Mouse (Mus musculus) CD4-positive, CD25-positive, alpha-beta regulatory T cell, adult 2 months (primary cell): ENCODE data around the gene Frmd8.
"Not testable (repeated sequence)": the region's sequence is repeated elsewhere in the genome, so short reads cannot be mapped to it uniquely, and the experiment has no call there.

Experiments used
- DNase-seq: peaks from one replicate; pipeline ENCODE4 v3.0.0-alpha.2; 2012; ENCODE audit warnings: low read depth, low spot score

Gene Frmd8

DNA sequence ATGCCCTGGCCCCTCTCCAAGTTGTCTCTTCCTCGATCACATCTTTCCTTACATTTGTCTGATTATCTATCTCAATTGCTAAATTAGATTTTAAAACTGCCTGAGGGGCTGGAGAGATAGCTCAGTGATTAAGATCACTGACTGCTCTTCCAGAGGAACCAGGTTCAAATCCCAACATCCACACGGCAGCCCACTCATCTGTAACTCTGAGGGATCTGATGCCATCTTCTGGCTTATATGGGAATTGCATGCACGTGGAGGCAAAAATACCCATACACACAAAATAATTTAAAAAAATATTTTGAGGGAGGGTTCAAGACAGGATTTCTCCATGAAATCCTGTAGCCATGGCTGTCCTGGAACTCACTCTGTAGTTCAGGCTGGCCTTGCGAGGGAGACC lies 10.8 kb upstream of the Frmd8 start:
- DNase-seq = peak; percentile 59

DNA sequence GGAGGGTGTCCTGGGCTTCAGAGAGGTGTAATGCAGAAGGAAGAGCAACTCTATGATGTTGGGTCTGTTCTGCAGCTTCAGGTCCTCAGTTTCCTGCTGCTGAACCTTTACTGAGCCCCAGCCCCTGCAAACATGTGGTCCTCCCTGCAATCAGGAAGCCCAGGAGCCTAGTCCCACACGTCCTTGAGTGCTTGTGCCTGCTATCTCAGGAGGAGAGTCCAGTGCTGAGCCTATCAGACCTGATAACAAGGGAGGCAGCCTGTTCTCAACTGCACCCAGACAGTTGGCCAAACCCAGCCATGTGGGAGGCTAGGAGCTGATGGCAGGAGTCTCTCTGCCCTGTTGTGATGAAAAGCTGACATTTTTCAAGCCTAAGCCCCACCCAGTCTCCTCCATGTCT lies 8.9 kb upstream of the Frmd8 start:
- no peak for DNase-seq

DNA sequence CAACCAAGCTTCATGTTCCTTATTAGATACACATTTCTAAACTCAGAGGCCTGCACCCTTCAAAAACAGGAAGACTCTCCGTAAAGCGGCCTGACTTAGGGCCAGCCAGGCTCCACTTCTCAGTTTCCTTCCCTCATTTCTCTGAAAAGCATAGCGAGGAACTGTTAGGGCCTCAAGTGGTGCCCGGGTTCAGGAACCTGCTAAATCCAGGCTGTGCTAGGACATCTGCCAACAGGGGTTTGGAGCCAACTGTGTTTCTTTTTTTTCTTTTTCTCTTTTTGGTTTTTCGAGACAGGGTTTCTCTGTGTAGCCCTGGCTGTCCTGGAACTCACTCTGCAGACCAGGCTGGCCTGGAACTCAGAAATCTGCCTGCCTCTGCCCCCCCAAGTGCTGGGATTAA lies 7.0 kb upstream of the Frmd8 start:
- not testable (repeated sequence) for DNase-seq

DNA sequence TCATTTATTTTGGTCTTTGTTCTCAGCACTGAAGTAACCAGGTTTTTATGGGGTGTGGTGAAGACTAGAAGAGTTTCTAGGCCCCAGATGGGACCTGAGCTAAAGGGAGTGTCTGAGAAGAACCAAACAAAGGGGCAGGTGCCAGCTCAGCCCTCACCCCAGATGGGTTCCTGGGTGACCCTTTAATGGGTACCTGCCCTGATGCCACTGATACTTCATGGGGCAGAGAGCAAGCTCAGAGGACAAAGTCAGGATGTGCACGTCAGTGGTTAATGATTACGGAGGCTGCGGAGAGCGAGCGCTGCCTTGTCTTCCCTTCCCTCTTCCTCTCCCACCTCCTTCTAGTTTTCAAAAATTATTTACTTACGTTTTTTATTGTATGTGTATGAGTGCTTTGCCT lies 6.1 kb upstream of the Frmd8 start:
- DNase-seq = no peak

DNA sequence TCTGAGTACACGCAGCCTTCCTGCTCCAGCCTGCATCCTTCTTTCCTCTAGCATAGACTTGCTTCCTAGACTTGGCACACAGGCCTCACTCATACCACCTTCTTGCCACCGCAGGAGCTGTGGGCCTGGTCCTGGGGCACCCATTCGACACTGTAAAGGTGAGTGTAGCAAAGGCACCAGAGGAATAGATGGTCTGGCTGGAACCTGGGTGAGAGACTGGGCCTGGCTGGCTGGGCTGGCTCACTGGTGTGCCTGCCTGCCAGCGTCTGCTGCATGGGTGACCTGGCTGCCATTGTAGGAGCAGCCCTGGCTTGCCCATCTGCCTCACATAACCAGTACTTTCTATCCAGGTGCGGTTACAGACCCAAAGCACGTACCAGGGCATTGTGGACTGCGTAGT lies 4.7 kb upstream of the Frmd8 start:
- DNase-seq = no peak

DNA sequence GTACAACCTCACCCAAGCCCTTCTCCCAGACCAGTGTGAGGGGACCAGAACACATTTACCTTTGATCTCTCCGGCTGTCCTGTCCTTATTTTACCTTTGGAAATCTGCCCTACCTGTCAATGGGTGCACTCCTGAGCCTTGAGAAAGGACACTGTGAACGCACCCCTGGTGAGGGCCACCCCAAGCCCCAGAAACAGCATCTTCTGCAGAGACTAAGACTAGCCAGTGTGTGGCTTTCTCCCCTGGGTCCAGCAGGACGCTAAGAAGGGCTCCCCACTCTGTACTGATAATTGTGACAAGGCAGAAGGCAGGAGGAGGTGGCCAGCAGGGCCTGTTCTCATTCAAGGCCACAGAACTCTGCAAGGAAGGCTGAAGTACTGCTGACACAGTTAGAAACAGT lies 3.8 kb upstream of the Frmd8 start:
- no peak for DNase-seq

DNA sequence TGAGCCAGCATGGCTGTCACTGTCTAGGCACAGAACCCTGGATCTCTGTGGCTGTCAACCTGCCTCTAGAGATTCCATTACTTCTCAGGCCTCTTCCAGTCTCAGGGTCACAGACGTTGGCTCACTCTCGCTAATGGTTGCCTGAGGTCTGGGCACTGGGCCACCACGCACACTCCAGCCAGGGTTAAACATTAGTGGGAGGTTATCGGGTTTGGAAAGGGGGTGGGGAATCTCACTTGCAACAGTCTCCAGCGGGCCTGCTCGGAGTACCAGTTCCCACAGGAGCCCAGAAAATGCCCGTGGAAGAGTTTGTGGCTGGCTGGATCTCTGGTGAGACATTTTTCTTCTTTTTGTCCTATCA lies 3.3 kb upstream of the Frmd8 start:
- no peak for DNase-seq

DNA sequence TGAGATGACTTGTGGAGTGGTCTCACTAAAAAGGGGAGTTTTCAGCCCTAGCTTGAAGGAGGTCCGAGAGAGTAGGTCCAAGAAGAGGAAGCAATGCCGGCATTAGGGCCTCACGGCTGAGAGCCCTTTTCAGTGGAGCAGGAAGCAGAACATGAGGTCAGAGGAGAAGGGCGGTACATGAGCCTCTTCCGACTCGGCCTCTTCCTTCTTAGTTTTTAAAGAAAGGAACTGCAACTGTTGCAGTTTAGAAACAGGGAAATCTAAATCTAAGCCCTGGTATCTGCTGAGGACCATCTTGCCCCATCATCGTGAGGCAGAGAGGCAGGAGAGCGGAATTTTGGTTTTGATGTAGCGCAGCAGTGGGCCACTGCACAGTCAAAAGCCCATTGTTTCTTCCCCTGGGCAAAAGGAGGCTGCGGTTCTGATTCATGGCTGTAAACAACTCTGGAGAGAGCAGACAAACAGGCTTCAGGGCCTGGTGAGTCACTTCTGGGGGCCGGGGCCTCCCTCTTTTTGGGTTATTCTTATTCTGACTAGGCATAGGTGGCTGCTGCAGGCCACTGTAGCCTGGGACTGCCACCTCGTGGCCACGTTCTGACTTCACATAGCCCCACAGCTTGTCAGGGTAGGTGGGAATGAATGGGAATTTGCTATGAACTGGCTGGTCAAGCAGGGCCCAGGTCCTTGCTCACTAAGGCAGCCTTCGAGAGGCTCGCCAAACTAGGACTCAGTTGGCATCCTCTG lies 2.7 kb upstream of the Frmd8 start, which contains the start of gene Slc25a45:
Gene Slc25a45, plus strand, starts transcription at position 191 of the 744 bp plus-strand sequence.
- peak; percentile 89 for DNase-seq

DNA sequence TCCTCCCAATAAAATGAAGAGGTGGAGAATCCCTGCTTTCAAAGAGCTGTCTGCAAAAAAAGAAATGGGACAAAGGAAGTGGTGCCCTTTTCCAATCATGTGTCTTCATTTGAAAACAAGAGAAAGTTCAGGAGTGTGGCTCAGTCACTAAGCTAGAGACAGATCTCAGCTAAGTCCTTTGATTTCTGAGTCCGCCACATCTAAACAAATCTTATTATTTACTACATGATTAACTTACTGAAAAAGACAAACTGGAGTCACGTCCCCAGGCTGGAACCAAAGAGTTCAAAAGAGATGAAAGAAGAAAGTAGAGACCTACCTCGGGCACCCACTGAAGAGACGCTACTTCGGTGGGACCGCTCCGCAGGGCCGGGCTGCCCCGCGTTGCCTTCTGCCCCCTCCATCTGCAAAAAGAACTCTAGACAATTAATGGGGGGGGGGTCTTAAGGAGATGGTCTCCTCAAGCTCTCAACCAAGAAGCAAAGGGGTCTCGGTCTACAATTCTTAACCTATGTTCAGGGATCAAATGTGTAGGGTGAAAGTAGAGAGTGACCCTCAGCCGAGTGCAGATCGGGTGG lies 594 bp downstream of the Frmd8 start:
- peak; percentile 30 for DNase-seq

DNA sequence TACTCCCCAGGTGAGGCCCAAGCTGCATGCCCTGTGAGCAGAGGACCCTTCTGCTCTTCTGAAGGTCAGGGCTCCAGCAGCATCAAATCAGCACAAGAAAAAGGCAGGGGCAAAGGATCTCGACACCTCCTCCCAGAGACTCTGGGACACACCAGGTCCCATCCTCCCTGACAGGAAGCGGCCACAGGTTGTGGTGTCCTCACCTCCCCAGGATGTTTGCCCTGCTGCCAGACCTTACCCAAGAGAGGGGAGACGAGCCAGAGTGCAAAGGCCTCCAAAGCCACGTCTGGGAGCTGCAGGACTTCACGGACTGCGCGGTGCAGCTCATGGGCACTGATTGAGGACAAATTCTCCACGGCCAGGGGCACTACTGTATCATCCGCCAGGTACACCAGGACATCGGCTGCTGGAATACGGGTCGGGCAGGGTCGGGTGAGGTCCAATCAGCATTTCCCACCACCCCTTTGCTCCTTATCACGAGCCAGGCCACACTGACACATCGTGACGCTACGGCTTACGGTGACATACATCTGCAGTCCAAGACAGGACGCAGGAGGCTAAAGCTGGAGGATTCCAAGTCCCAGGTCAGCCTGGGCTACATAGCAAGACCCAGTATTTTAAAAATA lies 2.0 kb downstream of the Frmd8 start:
- peak; percentile 51 for DNase-seq

DNA sequence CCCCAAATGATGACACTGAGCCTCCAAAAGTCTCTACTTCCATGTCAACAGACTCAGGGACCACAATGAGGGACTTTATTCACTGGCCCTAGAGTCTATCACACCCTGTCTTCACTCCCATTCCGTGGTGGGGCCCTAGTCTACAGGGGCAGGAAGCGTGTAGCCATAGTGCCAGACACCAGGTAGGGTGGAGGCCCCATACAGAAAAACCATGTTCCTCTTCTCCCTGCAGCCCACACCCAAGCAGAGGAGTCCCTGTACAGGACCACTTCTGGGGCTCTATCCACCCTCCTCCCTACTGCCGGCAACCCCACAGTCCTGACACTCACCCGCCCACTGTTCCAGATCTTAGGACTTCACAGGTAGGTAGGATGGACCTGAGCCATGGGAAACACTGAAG lies 2.5 kb downstream of the Frmd8 start:
- peak; percentile 38 for DNase-seq

DNA sequence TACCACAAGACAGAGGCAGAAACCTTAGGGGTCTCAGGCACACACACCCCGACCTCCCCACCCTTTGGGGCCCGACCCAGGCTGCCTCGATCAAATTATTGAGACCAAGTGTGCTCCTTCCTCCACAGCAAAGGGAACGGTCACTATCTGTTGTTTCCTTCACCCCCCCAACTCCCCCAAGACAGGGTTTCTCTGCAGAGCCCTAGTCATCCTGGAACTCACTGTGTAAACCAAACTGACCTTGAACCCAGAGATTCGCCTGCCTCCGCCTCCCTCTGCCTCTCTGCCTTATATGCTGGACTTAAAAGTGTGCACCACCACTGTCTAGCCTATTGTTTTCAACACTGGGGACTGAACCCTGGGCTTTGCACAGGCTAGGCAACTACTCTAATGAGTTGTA lies 3.4 kb downstream of the Frmd8 start:
- DNase-seq = no peak

DNA sequence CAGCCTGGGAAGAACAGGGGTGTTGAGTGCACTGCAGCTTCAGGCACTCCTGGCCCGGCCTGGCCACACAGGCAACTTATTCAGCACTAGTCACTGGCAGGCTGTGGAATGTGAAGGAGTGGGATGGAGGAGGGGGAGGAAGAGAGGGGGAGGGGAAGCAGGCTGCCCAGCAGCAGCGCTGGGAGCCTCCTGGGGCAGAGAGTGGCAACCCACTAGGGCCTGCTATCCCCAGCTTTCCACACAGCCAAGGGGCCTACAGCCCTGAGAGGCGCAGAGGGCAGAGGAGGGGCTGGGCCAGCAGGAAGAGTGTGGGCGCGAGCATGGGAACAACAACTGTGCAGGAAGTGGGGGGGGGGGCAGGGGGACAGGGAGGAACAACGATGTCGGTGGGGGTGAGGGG lies 3.8 kb downstream of the Frmd8 start:
- DNase-seq = peak; percentile 65

DNA sequence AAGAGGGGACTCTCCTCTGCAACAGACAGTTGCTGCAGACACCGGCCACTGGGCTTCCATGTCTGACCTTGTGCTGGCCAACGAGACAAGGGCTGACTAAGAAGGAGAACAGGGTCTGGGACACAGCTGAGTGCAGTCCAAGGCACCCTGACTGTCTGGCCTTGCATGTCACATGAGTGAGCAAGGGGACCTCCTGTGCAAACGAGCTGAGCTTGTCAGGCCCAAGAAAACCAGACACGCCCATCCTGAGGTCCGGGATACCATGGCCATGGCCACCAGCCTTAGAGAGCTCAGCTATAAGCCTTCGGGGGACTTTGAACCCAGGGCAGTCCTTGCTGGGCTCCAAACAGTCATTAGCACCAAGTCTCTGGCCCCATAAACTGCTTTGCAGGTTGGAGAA lies 7.0 kb downstream of the Frmd8 start:
- no peak for DNase-seq

DNA sequence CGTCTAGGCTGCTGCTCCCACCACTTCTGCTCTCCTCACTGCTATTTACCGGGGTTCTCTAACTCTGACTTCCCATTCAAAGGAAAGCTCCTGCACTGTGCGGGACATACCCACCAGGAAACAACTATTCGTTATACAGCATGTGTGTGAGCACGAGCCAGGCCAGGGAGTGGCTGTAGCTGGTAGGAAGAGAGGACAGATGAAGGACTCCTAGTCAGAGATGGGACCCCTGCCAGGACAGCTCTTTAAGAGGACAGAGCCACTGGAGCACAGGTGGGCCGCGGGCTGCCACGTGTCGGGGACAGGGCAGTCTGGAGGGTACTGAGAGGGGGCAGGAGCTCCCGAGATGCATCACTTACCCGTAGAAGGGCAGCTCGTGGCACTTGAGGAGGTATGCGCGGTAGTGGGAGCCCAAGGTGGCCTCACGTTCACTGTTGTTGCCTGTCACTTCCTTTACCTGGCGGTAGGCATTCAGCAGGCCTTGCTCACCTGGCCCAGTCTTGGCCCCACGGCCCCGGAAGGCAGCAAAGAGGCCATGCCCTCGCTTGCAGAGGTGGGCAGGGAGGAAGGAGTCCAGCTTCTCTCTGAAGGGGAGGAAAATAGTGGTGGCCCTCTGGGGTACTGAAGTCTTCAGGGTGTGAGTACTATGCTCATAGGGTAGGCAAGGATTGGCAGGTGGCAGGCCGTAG lies 10.2 kb downstream of the Frmd8 start:
- no peak for DNase-seq

DNA sequence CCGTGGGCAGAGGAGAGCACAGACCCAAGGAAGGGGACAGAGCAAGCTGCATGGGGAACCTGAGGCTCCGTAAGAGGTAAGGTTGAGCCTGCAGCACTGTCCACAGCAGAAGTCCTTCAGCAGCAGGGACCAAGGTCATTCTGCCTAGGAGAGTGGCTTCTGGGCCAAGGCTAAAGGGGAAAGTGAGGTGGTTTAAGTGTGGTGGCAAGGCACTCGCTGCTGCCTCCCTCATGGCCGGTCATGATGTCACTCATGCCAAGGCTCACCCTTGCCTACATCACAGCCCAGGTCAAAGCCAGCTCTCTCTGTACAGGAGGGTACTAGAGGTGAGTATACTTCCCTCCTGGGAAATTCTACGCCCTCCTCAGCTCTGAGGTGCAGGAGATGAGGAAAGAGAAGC lies 11.3 kb downstream of the Frmd8 start:
- DNase-seq = no peak

DNA sequence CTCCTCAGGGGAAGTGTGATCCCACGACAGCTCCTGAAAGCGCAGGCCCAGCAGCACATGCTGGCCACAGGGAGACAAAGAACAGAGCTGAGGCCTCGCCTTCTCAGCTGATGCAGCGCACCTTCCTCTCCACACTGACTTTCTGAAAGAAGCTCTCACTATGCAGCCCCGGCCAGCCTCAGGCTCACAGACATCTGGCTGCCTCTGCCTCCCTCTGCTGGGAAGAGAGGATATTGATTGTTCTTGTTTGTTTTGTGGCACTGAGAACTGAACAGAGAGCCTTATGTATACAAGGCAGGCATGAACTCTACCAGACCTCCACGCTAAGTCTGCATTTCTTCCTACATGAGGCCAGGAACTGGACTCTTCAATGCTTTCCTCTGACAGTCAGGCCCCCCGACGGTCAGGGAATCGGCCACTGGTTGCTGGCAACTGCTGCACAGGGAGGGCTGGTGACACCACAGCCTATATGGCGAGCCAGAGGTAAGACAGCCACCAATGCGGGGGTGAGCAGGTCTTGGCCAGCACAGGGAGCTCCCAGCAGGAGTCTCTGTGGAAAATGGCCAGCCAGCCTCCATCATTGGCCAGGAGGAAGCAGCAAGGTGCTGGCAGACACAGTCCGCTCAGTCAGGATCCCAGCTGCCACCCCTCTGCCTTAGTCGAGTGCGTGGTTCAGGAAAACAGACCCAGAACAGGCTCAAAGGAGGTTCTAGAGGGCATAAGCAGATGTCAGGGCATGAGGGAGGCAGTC lies 12.6 kb downstream of the Frmd8 start:
- DNase-seq = peak; percentile 33

DNA sequence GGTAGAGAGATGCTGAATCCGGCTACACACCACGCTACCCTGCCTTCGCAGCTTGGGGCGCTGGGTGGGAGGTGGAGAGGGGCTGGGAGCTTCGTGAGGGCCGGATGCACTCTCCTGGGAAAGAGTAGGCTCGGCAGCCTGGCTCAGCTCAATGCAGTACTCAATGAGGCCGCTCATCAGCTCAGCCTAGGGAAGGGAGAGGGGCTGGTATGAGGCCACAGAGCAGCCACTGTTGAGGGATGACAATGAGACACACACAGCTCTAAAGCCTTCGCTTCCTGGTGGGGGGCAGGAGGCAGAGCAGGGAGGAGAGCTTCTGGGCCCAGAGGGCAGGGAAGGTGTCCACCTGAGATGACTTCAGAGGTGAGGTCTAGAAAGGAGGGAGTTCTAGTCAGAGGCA lies 18.5 kb downstream of the Frmd8 start:
- DNase-seq = no peak

DNA sequence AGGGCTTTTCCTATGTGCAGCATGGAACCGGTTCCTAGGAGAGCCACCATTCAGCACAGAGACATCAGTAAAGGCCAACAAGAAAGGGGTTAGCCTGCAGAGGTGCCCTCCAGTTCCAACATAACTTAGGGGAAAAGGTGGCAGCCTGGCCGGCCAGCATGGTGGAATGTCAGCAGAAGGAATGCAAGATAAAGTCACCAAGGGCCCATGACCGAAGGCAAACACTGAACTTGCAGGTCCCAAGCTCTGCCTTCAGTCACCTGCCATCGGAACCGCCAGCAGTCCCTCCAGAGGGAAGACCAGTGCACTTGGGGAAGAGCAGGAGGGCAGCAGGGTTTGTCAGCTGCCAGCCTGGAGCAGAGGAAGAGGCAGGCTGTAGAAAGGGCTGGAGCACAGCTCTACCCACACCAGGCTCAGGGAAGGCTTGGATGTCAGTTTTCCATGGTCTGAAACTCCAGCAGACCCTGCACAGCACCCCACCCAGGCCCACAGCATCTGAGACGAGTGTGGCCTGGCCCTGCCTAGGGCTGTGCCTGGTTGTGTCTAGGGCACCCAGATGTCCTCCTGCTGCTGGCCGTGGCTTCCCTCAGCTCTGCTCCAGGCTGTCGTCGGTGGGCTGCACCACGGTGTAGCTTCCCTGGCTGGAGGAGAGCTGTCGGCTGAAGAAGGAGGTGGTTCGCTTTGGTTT lies 22.9 kb downstream of the Frmd8 start:
- no peak for DNase-seq

DNA sequence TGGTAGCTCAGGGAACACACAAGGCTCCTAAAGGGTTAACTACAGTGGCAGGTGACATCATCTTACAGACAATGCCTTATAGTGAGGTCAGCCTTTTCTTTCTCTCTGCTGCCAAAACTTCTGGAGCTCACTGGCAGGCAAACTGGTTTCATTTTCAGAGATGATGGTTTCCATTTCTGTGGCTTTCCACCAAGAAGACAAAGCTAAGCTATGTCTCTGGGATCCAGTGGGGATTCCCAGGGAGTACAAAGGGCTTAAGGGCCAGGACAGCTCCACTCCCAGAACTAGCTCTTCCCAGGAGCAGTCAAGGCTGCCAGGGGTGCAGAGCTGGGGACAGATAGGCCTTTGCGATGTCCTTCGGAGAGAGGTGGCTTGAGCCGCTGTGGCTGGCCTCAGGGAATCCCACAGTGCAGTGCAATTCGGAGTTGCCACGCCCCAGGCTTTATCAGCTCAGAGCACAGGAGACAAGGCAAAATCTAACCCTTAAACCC lies 23.5 kb downstream of the Frmd8 start:
- peak; percentile 27 for DNase-seq

DNA sequence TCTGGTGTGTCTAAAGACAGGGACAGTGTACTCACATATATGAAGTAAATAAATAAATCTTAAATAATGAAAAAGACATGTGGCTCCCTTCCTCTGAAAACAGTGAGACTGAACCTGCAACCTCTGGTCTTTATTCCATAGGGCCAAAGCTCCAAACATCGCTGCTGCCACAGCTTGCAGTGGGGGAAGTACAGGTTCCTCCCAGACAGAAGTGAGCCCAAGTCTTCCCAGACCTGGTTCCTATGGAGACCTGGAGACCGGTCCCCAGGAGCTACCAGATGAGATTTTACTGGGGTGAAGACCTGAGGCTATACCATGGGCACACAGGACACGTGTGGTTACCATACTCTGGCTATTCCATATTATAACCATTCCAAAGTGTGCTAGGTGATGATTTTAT lies 24.2 kb downstream of the Frmd8 start:
- DNase-seq = no peak
